Mouse (Mus musculus) heart, adult 2 months (tissue): ENCODE measurements around the gene Anp32e. TPM values are rescaled to one million over a fixed set of nuclear protein-coding genes. Genes with fewer than 3 reads are reported as not detected.
A peak's percentile ranks its signal among the peaks of the same experiment; 100 is the strongest.

Source experiments
- DNase-seq, 2 experiments: peaks; one replicate each; pipeline ENCODE4 v3.0.0; 2021
- H3K27ac ChIP-seq: fragments of 200-600 bp; 2 replicates; pipeline ENCODE4 v1.8.1; 2022
- H3K27me3 ChIP-seq: fragments of 200-500 bp; 2 replicates; pipeline ENCODE4 v1.6.1; 2012; ENCODE audit warnings: mild to moderate bottlenecking, low read length, inconsistent platforms, mixed read lengths; ENCODE audit not compliant: control insufficient read depth, insufficient read depth
- H3K36me3 ChIP-seq: fragments of 200-500 bp; 2 replicates; pipeline ENCODE4 v1.6.1; 2012; ENCODE audit warnings: low read length, inconsistent platforms; ENCODE audit not compliant: control insufficient read depth, insufficient read depth
- H3K4me1 ChIP-seq: fragments of 200-500 bp; 2 replicates; pipeline ENCODE4 v1.6.1; 2011; ENCODE audit warnings: low read length; ENCODE audit not compliant: control insufficient read depth, insufficient read depth
- H3K4me3 ChIP-seq: fragments of 200-600 bp; 2 replicates; pipeline ENCODE4 v1.8.1; 2022
- H3K79me2 ChIP-seq: fragments of 200-500 bp; replicated peaks from 2 replicates; pipeline ENCODE4 v1.6.1; 2012; ENCODE audit warnings: mild to moderate bottlenecking, inconsistent platforms, low read length, moderate library complexity, mixed read lengths; ENCODE audit not compliant: control insufficient read depth, insufficient read depth
- H3K9ac ChIP-seq: fragments of 200-500 bp; 2 replicates; pipeline ENCODE4 v1.6.1; 2012; ENCODE audit warnings: low read depth, mild to moderate bottlenecking, control low read depth, inconsistent platforms, low read length, mixed read lengths
- CTCF ChIP-seq: fragments of 200-600 bp; IDR thresholded peaks from 2 replicates; pipeline ENCODE4 v1.8.1; 2022; ENCODE audit warnings: antibody characterized with exemption, mild to moderate bottlenecking, moderate library complexity
- EP300 ChIP-seq: fragments of 200-500 bp; IDR thresholded peaks from 2 replicates; pipeline ENCODE4 v1.6.1; 2011; ENCODE audit warnings: low read depth, low read length, control low read depth; ENCODE audit not compliant: insufficient read depth
- POLR2A ChIP-seq: fragments of 200-500 bp; IDR thresholded peaks from 2 replicates; pipeline ENCODE4 v1.6.1; 2011; ENCODE audit warnings: mild to moderate bottlenecking, low read depth, low read length, control low read depth; ENCODE audit not compliant: insufficient read depth
- WGBS: fragments of 180-500 bp; shearing (Covaris S2); methylation state at CpG from one replicate; pipeline ENCODE4 v1.1.7; 2018; 5-methylcytosine and 5-hydroxymethylcytosine counted together
- intact Hi-C: fragments of 180-260 bp; cut with DNase I; formaldehyde crosslinking; loops from one replicate; pipeline ENCODE4 v1.15.1; 2025
- polyA plus RNA-seq: library from polyadenylated mRNA; depleted of rRNA; stranded (reverse); fragments of >200 nt; gene quantifications from 2 replicates; pipeline ENCODE4 v1.2.3, GENCODE M21; 2012
- total RNA-seq, 2 experiments: library from RNA; stranded (reverse); gene quantifications; 2 replicates each; pipeline ENCODE4 v1.2.3; 2021

The Anp32e gene
- total and polyA plus RNA-seq, 3 experiments: 15.5 to 90.9 (median 83.0) TPM

GRCm38 (mm10) chr3:95925087-95925486 is 4.0 kb upstream of the Anp32e start:
- Histone ChIP-seq H3K36me3 (no peaks in the 10 kb centered on the region), H3K27ac (no peak overlapping the region), H3K4me3 (no peak overlapping the region), H3K9ac (no peak overlapping the region), H3K79me2 (no peaks in the 10 kb centered on the region), H3K4me1 (no peaks in the 10 kb centered on the region), H3K27me3 (no peaks in the 10 kb centered on the region)
- DNase-seq: no peak
- no peak for TF ChIP-seq POLR2A
- no peak for TF ChIP-seq EP300
- 80% methylated on average over 5 of the region's 5 CpGs for WGBS
- intact Hi-C loops: no loop called here

- intact Hi-C loops: no loop called here
- peak overlapping the region; percentile 57 for H3K4me3 ChIP-seq
- no peaks in the 10 kb centered on the region for H3K27me3 ChIP-seq
- no peak overlapping the region for H3K27ac ChIP-seq
- no peaks in the 10 kb centered on the region for H3K36me3 ChIP-seq
- H3K79me2 ChIP-seq: no peaks in the 10 kb centered on the region
- no peak for DNase-seq
- WGBS: 44% methylated on average over 6 of the region's 6 CpGs
- H3K4me1 ChIP-seq: peaks cover 2% of the 10 kb centered on the region
- TF ChIP-seq EP300 (no peak), CTCF (no peak), POLR2A (no peak)
- H3K9ac ChIP-seq: no peak overlapping the region; the same call in 1 of the 2 replicates
Measured at GRCm38 (mm10) chr3:95928261-95928657, 787 bp upstream of the Anp32e start.

- peak overlapping the region; percentile 83 for H3K9ac ChIP-seq
- peak; percentile 69 to 71 for DNase-seq
- under 1% methylated on average over 103 of the region's 105 CpGs for WGBS
- H3K4me1 ChIP-seq: peaks cover 2% of the 10 kb centered on the region
- TF ChIP-seq EP300 (no peak), CTCF (peak; percentile 29), POLR2A (no peak)
- peak overlapping the region; percentile 92 for H3K27ac ChIP-seq
- no peaks in the 10 kb centered on the region for H3K36me3 ChIP-seq
- no peaks in the 10 kb centered on the region for H3K27me3 ChIP-seq
- intact Hi-C loops: loop anchor here (2.0 kb wide), 1 partner anchor 15 kb away; no protein-coding TSS in a partner anchor
- H3K79me2 ChIP-seq: no peaks in the 10 kb centered on the region
- H3K4me3 ChIP-seq: peak overlapping the region; percentile 97
Measured at GRCm38 (mm10) chr3:95929581-95930470, 780 bp downstream of the Anp32e start.

- DNase-seq: no peak
- Histone ChIP-seq H3K27ac (peak overlapping the region; percentile 92), H3K36me3 (no peaks in the 10 kb centered on the region), H3K27me3 (no peaks in the 10 kb centered on the region), H3K9ac (peak overlapping the region; percentile 83), H3K79me2 (no peaks in the 10 kb centered on the region), H3K4me1 (peaks cover 2% of the 10 kb centered on the region), H3K4me3 (peak overlapping the region; percentile 97)
- 10% methylated on average over 5 of the region's 5 CpGs for WGBS
- no peak for TF ChIP-seq CTCF
- TF ChIP-seq EP300: no peak
- TF ChIP-seq POLR2A: no peak
- intact Hi-C loops: loop anchor here (2.0 kb wide), 1 partner anchor 14 kb away; no protein-coding TSS in a partner anchor
Measured at GRCm38 (mm10) chr3:95930471-95930789, 1.4 kb downstream of the Anp32e start.

- Histone ChIP-seq H3K79me2 (no peaks in the 10 kb centered on the region), H3K4me3 (no peak overlapping the region), H3K9ac (no peak overlapping the region), H3K4me1 (peaks cover 2% of the 10 kb centered on the region), H3K27ac (no peak overlapping the region), H3K36me3 (no peaks in the 10 kb centered on the region), H3K27me3 (no peaks in the 10 kb centered on the region)
- TF ChIP-seq POLR2A: no peak
- no peak for TF ChIP-seq CTCF
- no peak for TF ChIP-seq EP300
- WGBS: 84% methylated on average over 1 of the region's 1 CpGs
- intact Hi-C loops: loop anchor here (2.0 kb wide), 1 partner anchor 13 kb away; no protein-coding TSS in a partner anchor
- no peak for DNase-seq
Measured at GRCm38 (mm10) chr3:95931471-95931870, 2.4 kb downstream of the Anp32e start.

- no peak for DNase-seq
- Histone ChIP-seq H3K36me3 (no peaks in the 10 kb centered on the region), H3K4me3 (no peak overlapping the region), H3K79me2 (no peaks in the 10 kb centered on the region), H3K4me1 (peaks cover 2% of the 10 kb centered on the region), H3K9ac (no peak overlapping the region), H3K27me3 (no peaks in the 10 kb centered on the region), H3K27ac (no peak overlapping the region)
- intact Hi-C loops: no loop called here
- 69% methylated on average over 1 of the region's 1 CpGs for WGBS
- no peak for TF ChIP-seq EP300
Measured at GRCm38 (mm10) chr3:95932157-95932556, 3.1 kb downstream of the Anp32e start.
